Mouse (Mus musculus): ENCODE measurements at regions not wholly inside any gene's neighbourhood (a gene's known extent, or its start where the extent isn't known, plus 50 kb on each side); places are given as distances from the start of the nearest gene placed in this dataset.

DNA sequence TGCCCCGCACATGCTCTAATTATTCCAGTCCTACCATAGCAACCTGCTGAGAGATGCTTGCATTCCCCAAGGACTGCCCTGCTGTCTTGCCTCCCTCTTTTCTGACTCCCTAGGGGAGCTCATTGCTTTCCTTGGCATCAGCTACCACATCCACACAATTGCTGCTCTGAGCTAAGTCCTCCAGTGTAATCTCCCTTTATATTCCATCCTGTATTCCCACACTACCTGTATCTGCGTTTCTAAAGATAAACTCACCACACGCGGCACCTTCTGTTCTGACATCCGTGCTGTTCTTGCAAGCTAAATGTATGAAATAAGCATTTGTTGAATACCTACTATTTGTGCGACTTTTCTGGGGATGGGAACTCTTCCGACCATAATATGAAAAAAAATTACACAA, 85.4 kb upstream of the Plcz1 start:
- ATAC-seq (replicated peaks; ENCODE audit: low FRiP score): no peak
- WGBS: 90% methylated on average over 7 of the region's 7 CpGs

DNA sequence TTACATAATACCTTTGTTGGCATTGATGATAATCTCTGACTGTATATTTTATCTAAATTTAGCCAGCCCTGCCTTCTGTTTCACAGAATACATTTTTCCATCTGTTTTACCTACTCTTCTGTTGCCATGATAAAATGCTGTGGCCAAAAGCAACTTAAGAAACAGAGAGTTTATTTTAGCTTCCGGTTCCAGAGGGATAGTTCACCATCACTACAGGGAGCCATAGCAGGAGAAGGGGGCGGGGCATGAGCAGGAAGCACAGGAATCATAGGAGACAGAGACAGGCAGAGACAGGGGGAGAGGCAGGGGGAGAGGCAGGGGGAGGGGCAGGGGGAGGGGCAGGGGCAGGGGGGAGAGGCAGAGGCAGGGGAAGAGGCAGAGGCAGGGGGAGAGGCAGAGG, 72.8 kb upstream of the Plcz1 start:
- no peak for DNase-seq (ENCODE audit: low spot score)
- H3K4me1 ChIP-seq (replicated peaks; ENCODE audit: control insufficient read depth, insufficient read depth, low read length): no peaks in the 10 kb centered on the region
- no peak overlapping the region for H3K4me3 ChIP-seq (ENCODE audit: low read depth, low read length)
- no peaks in the 10 kb centered on the region for H3K9me3 ChIP-seq (ENCODE audit: control insufficient read depth, low read length)
- no peaks in the 10 kb centered on the region for H3K27me3 ChIP-seq (ENCODE audit: control insufficient read depth, insufficient read depth, low read length)
- no peak overlapping the region for H3K27ac ChIP-seq (ENCODE audit: low read depth, low read length)
- ATAC-seq (replicated peaks; ENCODE audit: low FRiP score): no peak
- no peak overlapping the region for H3K9ac ChIP-seq (ENCODE audit: low read length)
- 80% methylated on average over 2 of the region's 2 CpGs for WGBS
- H3K4me2 ChIP-seq (ENCODE audit: low read depth, low read length, severe bottlenecking): no peak overlapping the region
- no peaks in the 10 kb centered on the region for H3K36me3 ChIP-seq (ENCODE audit: control insufficient read depth, insufficient read depth, low read length)

More for the DNA sequence above, 85.4 kb upstream of the Plcz1 start:
- Histone ChIP-seq H3K4me3 (ENCODE audit: low read depth, low read length) (no peak overlapping the region), H3K9me3 (ENCODE audit: control insufficient read depth, low read length) (peaks cover 6% of the 10 kb centered on the region; the same call in 1 of the 2 replicates), H3K27ac (ENCODE audit: low read depth, low read length) (no peak overlapping the region), H3K4me1 (replicated peaks; ENCODE audit: control insufficient read depth, insufficient read depth, low read length) (no peaks in the 10 kb centered on the region), H3K9ac (ENCODE audit: low read length) (no peak overlapping the region), H3K36me3 (ENCODE audit: control insufficient read depth, insufficient read depth, low read length) (no peaks in the 10 kb centered on the region), H3K27me3 (ENCODE audit: control insufficient read depth, insufficient read depth, low read length) (no peaks in the 10 kb centered on the region), H3K4me2 (ENCODE audit: low read depth, low read length, severe bottlenecking) (no peak overlapping the region)
- DNase-seq (ENCODE audit: low spot score): no peak

DNA sequence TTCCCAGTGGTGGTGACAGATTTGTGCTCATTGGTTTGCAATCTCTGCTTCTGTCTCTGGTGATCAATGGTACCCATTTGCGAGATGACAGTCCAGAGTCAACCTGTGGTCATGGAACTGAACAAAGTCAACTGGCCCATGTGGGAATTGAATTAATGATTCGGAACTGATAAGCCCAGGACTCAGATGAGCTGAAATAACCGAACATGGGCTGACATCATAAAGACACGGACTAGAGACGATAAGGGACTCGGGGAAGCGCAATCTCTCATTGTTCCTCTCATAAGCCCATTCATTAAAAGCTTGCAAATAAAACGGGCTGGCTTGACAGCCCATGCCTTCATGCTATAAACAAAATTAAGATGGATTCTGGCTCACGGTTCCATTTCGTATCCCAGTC, 70.8 kb upstream of the Plcz1 start:
- no peaks in the 10 kb centered on the region for H3K36me3 ChIP-seq (ENCODE audit: control insufficient read depth, insufficient read depth, low read length)
- no peak overlapping the region for H3K27ac ChIP-seq (ENCODE audit: low read depth, low read length)
- H3K4me2 ChIP-seq (ENCODE audit: low read depth, low read length, severe bottlenecking): no peak overlapping the region
- WGBS: 91% methylated on average over 10 of the region's 10 CpGs
- ATAC-seq (replicated peaks; ENCODE audit: low FRiP score) (no peak), DNase-seq (ENCODE audit: low spot score) (no peak)
- no peak overlapping the region for H3K4me3 ChIP-seq (ENCODE audit: low read depth, low read length)
- no peaks in the 10 kb centered on the region for H3K4me1 ChIP-seq (replicated peaks; ENCODE audit: control insufficient read depth, insufficient read depth, low read length)
- no peaks in the 10 kb centered on the region for H3K9me3 ChIP-seq (ENCODE audit: control insufficient read depth, low read length)
- no peaks in the 10 kb centered on the region for H3K27me3 ChIP-seq (ENCODE audit: control insufficient read depth, insufficient read depth, low read length)
- no peak overlapping the region for H3K9ac ChIP-seq (ENCODE audit: low read length)

DNA sequence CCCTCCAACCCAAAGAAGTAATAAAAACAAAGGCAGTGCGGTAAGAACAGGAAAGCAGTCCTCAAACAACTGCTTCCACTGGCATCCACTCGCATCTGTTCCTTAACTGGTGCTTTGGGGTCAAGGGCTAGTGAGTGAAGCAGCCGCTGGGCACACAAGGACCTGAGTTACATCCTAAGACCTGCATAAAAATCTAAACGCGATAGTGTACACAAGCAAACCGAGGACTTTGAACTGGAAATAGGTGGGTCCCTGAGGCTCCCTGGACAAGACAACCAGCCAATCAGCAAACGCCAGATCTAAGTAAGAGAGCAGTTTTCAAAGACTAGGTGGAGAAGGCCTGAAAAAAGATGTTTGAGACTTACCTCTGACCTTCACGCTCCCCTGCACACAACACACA, 66.8 kb upstream of the Plcz1 start:
- Histone ChIP-seq H3K4me3 (ENCODE audit: low read depth, low read length) (no peak overlapping the region), H3K4me1 (replicated peaks; ENCODE audit: control insufficient read depth, insufficient read depth, low read length) (no peaks in the 10 kb centered on the region), H3K4me2 (ENCODE audit: low read depth, low read length, severe bottlenecking) (no peak overlapping the region), H3K9me3 (ENCODE audit: control insufficient read depth, low read length) (no peaks in the 10 kb centered on the region), H3K9ac (ENCODE audit: low read length) (no peak overlapping the region), H3K27me3 (ENCODE audit: control insufficient read depth, insufficient read depth, low read length) (no peaks in the 10 kb centered on the region), H3K27ac (ENCODE audit: low read depth, low read length) (no peak overlapping the region), H3K36me3 (ENCODE audit: control insufficient read depth, insufficient read depth, low read length) (no peaks in the 10 kb centered on the region)
- no peak for DNase-seq (ENCODE audit: low spot score)
- 80% methylated on average over 8 of the region's 8 CpGs for WGBS
- no peak for ATAC-seq (replicated peaks; ENCODE audit: low FRiP score)

DNA sequence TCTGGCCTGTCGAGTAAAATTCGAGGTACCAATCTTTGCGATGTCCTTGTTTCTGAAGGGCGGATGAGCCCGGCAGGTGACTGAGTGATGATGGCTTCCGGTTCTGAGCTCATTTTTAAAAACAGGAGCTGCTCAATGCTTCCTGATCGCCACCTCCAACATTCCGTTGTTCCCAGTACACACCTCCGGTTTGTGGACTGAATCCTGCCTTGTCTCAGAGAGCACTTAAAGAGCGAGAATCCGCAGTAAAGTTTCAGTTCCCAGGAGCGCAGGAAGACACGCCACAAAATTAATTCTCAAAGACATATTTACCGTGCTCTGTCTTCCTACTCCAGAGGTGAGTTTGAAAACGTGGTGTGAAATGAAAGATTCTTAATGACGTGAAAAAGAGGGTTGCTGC, 66.4 kb upstream of the Plcz1 start:
- Histone ChIP-seq H3K27me3 (ENCODE audit: control insufficient read depth, insufficient read depth, low read length) (no peaks in the 10 kb centered on the region), H3K9ac (ENCODE audit: low read length) (no peak overlapping the region), H3K9me3 (ENCODE audit: control insufficient read depth, low read length) (no peaks in the 10 kb centered on the region), H3K4me1 (replicated peaks; ENCODE audit: control insufficient read depth, insufficient read depth, low read length) (no peaks in the 10 kb centered on the region), H3K4me3 (ENCODE audit: low read depth, low read length) (no peak overlapping the region), H3K4me2 (ENCODE audit: low read depth, low read length, severe bottlenecking) (no peak overlapping the region), H3K27ac (ENCODE audit: low read depth, low read length) (no peak overlapping the region), H3K36me3 (ENCODE audit: control insufficient read depth, insufficient read depth, low read length) (no peaks in the 10 kb centered on the region)
- 87% methylated on average over 16 of the region's 16 CpGs for WGBS
- no peak for ATAC-seq (replicated peaks; ENCODE audit: low FRiP score)
- DNase-seq (ENCODE audit: low spot score): no peak

DNA sequence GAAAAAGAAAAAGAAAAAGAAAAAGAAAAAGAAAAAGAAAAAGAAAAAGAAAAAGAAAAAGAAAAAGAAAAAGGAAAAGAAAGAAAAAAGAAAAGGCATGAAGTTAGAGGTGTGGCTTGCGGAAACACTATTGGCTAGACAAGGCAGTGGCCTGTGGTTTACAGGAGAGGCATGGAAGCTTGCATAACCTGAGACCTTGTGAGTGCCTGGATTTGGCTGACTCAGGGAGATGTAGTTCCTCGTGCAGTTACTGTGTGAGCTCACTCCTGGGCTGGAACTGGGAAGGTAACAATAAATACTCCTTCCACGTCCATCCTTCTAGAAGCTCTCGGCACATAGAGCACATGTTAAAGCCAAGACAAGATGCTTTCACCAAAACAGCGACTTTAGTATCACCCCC, 64.9 kb upstream of the Plcz1 start:
- ATAC-seq (replicated peaks; ENCODE audit: low FRiP score) (no peak), DNase-seq (ENCODE audit: low spot score) (no peak)
- H3K4me2 ChIP-seq (ENCODE audit: low read depth, low read length, severe bottlenecking): no peak overlapping the region
- H3K36me3 ChIP-seq (ENCODE audit: control insufficient read depth, insufficient read depth, low read length): no peaks in the 10 kb centered on the region
- H3K9me3 ChIP-seq (ENCODE audit: control insufficient read depth, low read length): no peaks in the 10 kb centered on the region
- H3K27ac ChIP-seq (ENCODE audit: low read depth, low read length): no peak overlapping the region
- no peak overlapping the region for H3K9ac ChIP-seq (ENCODE audit: low read length)
- H3K4me3 ChIP-seq (ENCODE audit: low read depth, low read length): no peak overlapping the region
- H3K27me3 ChIP-seq (ENCODE audit: control insufficient read depth, insufficient read depth, low read length): no peaks in the 10 kb centered on the region
- H3K4me1 ChIP-seq (replicated peaks; ENCODE audit: control insufficient read depth, insufficient read depth, low read length): no peaks in the 10 kb centered on the region
- WGBS: 90% methylated on average over 5 of the region's 5 CpGs

DNA sequence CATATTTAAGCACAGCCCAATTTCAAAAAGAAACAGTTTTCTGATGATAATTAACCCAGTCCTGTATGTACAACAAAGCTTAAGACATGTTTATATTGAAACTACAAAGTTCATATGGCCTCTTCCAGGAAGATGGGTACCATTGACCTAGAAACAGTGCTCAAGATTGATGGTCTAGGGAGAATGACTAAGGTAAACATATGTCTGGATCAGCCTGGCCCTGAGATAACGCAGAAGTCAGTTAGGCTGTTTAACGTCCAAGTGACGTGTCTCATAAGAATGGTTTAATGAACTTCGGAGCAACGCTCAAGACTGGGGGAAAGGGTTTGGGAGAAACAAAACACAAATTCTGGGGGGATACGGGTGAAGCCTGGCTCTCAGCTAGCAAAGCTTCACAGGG, 60.8 kb upstream of the Plcz1 start:
- no peak overlapping the region for H3K9ac ChIP-seq (ENCODE audit: low read length)
- H3K4me2 ChIP-seq (ENCODE audit: low read depth, low read length, severe bottlenecking): no peak overlapping the region
- H3K9me3 ChIP-seq (ENCODE audit: control insufficient read depth, low read length): no peaks in the 10 kb centered on the region
- DNase-seq (ENCODE audit: low spot score) (no peak), ATAC-seq (replicated peaks; ENCODE audit: low FRiP score) (no peak)
- H3K36me3 ChIP-seq (ENCODE audit: control insufficient read depth, insufficient read depth, low read length): no peaks in the 10 kb centered on the region
- H3K27ac ChIP-seq (ENCODE audit: low read depth, low read length): no peak overlapping the region
- no peaks in the 10 kb centered on the region for H3K27me3 ChIP-seq (ENCODE audit: control insufficient read depth, insufficient read depth, low read length)
- H3K4me1 ChIP-seq (replicated peaks; ENCODE audit: control insufficient read depth, insufficient read depth, low read length): no peaks in the 10 kb centered on the region
- H3K4me3 ChIP-seq (ENCODE audit: low read depth, low read length): no peak overlapping the region
- 92% methylated on average over 6 of the region's 6 CpGs for WGBS

DNA sequence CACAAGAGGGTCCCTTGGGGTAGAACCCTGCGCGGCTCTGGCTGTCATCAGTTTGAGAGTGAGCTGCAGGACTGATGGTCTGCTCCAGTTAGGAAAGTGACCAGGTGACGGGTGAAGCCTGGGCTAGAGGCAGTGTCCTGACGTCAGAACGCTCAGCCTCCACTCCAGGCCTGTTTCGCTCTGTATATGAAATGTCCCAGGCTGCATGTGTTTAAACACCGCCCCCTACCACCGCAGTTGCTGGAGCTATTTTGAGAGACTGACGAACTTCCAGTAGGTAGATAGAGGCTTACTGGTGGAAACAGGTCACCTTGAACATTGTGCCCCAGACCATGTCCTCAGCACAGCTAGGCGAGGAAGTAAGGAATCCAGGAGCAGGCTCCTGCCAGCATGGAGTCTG, 54.2 kb upstream of the Plcz1 start:
- H3K27me3 ChIP-seq (ENCODE audit: control insufficient read depth, insufficient read depth, low read length): no peaks in the 10 kb centered on the region
- H3K4me2 ChIP-seq (ENCODE audit: low read depth, low read length, severe bottlenecking): no peak overlapping the region
- H3K9ac ChIP-seq (ENCODE audit: low read length): no peak overlapping the region
- ATAC-seq (replicated peaks; ENCODE audit: low FRiP score) (0 out of 2 replicates have a peak, but pooled peaks have one; percentile 39), DNase-seq (ENCODE audit: low spot score) (no peak)
- H3K4me3 ChIP-seq (ENCODE audit: low read depth, low read length): no peak overlapping the region
- no peak overlapping the region for H3K27ac ChIP-seq (ENCODE audit: low read depth, low read length)
- H3K4me1 ChIP-seq (replicated peaks; ENCODE audit: control insufficient read depth, insufficient read depth, low read length): no peaks in the 10 kb centered on the region
- H3K9me3 ChIP-seq (ENCODE audit: control insufficient read depth, low read length): no peaks in the 10 kb centered on the region
- 84% methylated on average over 10 of the region's 10 CpGs for WGBS
- H3K36me3 ChIP-seq (ENCODE audit: control insufficient read depth, insufficient read depth, low read length): no peaks in the 10 kb centered on the region

Measured in forebrain, embryonic 11.5 days (tissue).